ENCODE assay signal across 10 mouse cellular contexts in the genomic region with DNA sequence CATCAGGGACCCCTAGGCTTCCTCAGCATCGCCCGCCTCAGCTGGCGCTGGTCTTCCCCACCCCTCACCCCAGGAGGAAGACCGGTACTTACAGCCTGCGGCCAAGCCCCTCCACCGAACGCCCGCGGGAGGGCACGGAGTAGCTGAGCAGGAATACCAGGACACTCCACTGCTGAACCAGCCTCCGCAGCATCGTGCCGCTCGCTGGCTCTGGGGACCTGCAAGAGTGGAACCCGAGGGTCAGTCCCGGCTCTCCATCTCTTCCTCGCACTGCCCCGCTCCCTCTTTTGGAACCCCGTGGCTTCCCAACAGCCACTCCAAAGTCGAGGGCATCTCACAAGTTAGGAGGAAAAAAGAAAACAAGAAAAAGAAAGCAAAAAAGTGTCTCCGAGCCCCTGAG. TPM values are rescaled to one million over a fixed set of nuclear protein-coding genes. Genes with fewer than 3 reads are reported as not detected.
A peak's percentile ranks its signal among the peaks of the same experiment; 100 is the strongest.
DNase-seq lines count a peak whose midpoint lies in the region; ATAC-seq and TF ChIP-seq lines count a peak whose summit lies in the region.
"Had no signal": no experiment of that assay in that cellular context is flagged by ENCODE, and none has a peak within 500 bp of the region (broad histone marks: within the 10 kb centered on the region; RNA-seq: fewer than 3 reads in every experiment).

No protein-coding gene starts in this region.

- H3K4me1 ChIP-seq in lung, embryonic 14.5 days (ENCODE audit: insufficient read depth), result no peaks in the 10 kb centered on the region
- H3K4me1 ChIP-seq in forebrain, embryonic 10.5 days, result peaks cover 28% of the 10 kb centered on the region
- H3K4me1 ChIP-seq in intestine, postnatal 0 days (replicated peaks; ENCODE audit: control insufficient read depth, insufficient read depth, low read length), result no peaks in the 10 kb centered on the region; the same call in 1 of the 2 replicates

- peak overlapping the region; percentile 51 for H3K9ac ChIP-seq in lung, embryonic 14.5 days
- H3K9ac ChIP-seq in intestine, postnatal 0 days (ENCODE audit: low read depth, low read length), result no peak overlapping the region

- H3ac ChIP-seq in myocyte (ENCODE audit: control insufficient read depth, insufficient read length), result no peak overlapping the region

- TF ChIP-seq POLR2A in myocyte (IDR thresholded peaks at IDR 0.05; ENCODE audit: insufficient read length, low read depth), result no peak

- H3K27me3 ChIP-seq in lung, embryonic 14.5 days (ENCODE audit: insufficient read depth, low read length), result peaks cover 27% of the 10 kb centered on the region
- H3K27me3 ChIP-seq in forebrain, embryonic 10.5 days (ENCODE audit: poor library complexity, severe bottlenecking), result peaks cover 78% of the 10 kb centered on the region
- H3K27me3 ChIP-seq in intestine, postnatal 0 days (replicated peaks; ENCODE audit: control insufficient read depth, insufficient read depth, low read length), result peaks cover 56% of the 10 kb centered on the region
- no peaks in the 10 kb centered on the region for H3K27me3 ChIP-seq in myocyte (ENCODE audit: control insufficient read depth, insufficient read depth, insufficient read length)

- peak; percentile 34 for DNase-seq in lung, embryonic 14.5 days
- DNase-seq in lung, postnatal 10 days, result no peak
- peak; percentile 26 to 27 for DNase-seq in adrenal gland, postnatal 36 days
- DNase-seq in forebrain, embryonic 10.5 days (ENCODE audit: extremely low spot score, low spot score), result peak; percentile 51
- DNase-seq in MN1 (ENCODE audit: low spot score), result no peak
- DNase-seq in layer of hippocampus, adult 8-10 months (ENCODE audit: low spot score in 2 of 2), result no peak

- 0 out of 2 replicates have a peak, but pooled peaks have one; percentile 14 for ATAC-seq in lung, embryonic 14.5 days (ENCODE audit: insufficient read depth)
- no peak for ATAC-seq in intestine, postnatal 0 days

- peak overlapping the region; percentile 72 for H3K4me2 ChIP-seq in lung, embryonic 14.5 days
- H3K4me2 ChIP-seq in intestine, postnatal 0 days (replicated peaks; ENCODE audit: low read depth), result peak overlapping the region; percentile 76
- peak overlapping the region; percentile 88 for H3K4me2 ChIP-seq in myocyte (ENCODE audit: low read depth)

- no peaks in the 10 kb centered on the region for H3K79me2 ChIP-seq in myocyte (ENCODE audit: control insufficient read depth, insufficient read depth)

- H3K9me3 ChIP-seq in lung, embryonic 14.5 days (ENCODE audit: low read depth, low read length), result no peaks in the 10 kb centered on the region
- H3K9me3 ChIP-seq in forebrain, embryonic 10.5 days, result no peaks in the 10 kb centered on the region
- no peaks in the 10 kb centered on the region for H3K9me3 ChIP-seq in intestine, postnatal 0 days (ENCODE audit: control insufficient read depth)

- TF ChIP-seq CTCF in lung, embryonic 14.5 days (IDR thresholded peaks at IDR 0.05; ENCODE audit: low read depth), result no peak
- TF ChIP-seq CTCF in intestine, postnatal 0 days (IDR thresholded peaks at IDR 0.05; ENCODE audit: low read depth), result no peak

- no peaks in the 10 kb centered on the region for H3K36me3 ChIP-seq in lung, embryonic 14.5 days (ENCODE audit: insufficient read depth)
- H3K36me3 ChIP-seq in forebrain, embryonic 10.5 days (replicated peaks), result no peaks in the 10 kb centered on the region
- no peaks in the 10 kb centered on the region for H3K36me3 ChIP-seq in intestine, postnatal 0 days (ENCODE audit: control insufficient read depth, insufficient read depth)
- no peaks in the 10 kb centered on the region for H3K36me3 ChIP-seq in myocyte (ENCODE audit: control insufficient read depth, insufficient read depth)

- H3K4me3 ChIP-seq in lung, embryonic 14.5 days (ENCODE audit: low read depth, low read length), result peak overlapping the region; percentile 49
- H3K4me3 ChIP-seq in forebrain, embryonic 10.5 days, result peak overlapping the region; percentile 63
- H3K4me3 ChIP-seq in intestine, postnatal 0 days (ENCODE audit: low read depth, low read length), result peak overlapping the region; percentile 46
- peak overlapping the region; percentile 17 for H3K4me3 ChIP-seq in myocyte

- no peak overlapping the region for H3K27ac ChIP-seq in lung, embryonic 14.5 days (ENCODE audit: low read depth)
- peak overlapping the region; percentile 69; the same call in 1 of the 2 replicates for H3K27ac ChIP-seq in forebrain, embryonic 10.5 days
- H3K27ac ChIP-seq in intestine, postnatal 0 days (ENCODE audit: low read depth, low read length), result no peak overlapping the region

- under 1% methylated on average over 21 of the region's 21 CpGs for WGBS in lung, embryonic 14.5 days
- under 1% methylated on average over 21 of the region's 21 CpGs for WGBS in forebrain, embryonic 10.5 days
- WGBS in intestine, postnatal 0 days, result 2% methylated on average over 21 of the region's 21 CpGs

TF ChIP-seq in myocyte, 11 proteins besides CTCF, POLR2A, EP300 and RAD21:
- TF ChIP-seq USF1 (IDR thresholded peaks at IDR 0.05; ENCODE audit: low read depth), result no peak
- TF ChIP-seq MYOD1 (IDR thresholded peaks at IDR 0.05; ENCODE audit: control insufficient read depth in 1 of 3, insufficient read length in 2 of 3, low read depth in 2 of 3), result no peak
- no peak for TF ChIP-seq REST (IDR thresholded peaks at IDR 0.05; ENCODE audit: insufficient read depth, insufficient read length)
- TF ChIP-seq E2F4 (IDR thresholded peaks at IDR 0.05; ENCODE audit: insufficient read depth), result no peak
- no peak for TF ChIP-seq POLR2AphosphoS2 (IDR thresholded peaks at IDR 0.05; ENCODE audit: insufficient read length, low read depth)
- TF ChIP-seq TCF12 (IDR thresholded peaks at IDR 0.05; ENCODE audit: insufficient read depth, poor library complexity, severe bottlenecking), result no peak
- TF ChIP-seq TCF3 (IDR thresholded peaks at IDR 0.05; ENCODE audit: insufficient read length, low read depth), result no peak
- TF ChIP-seq CEBPB (IDR thresholded peaks at IDR 0.05; ENCODE audit: insufficient read depth, poor library complexity, severe bottlenecking), result no peak
- TF ChIP-seq MAX (IDR thresholded peaks at IDR 0.05; ENCODE audit: low read depth), result no peak
- no peak for TF ChIP-seq MYOG (IDR thresholded peaks at IDR 0.05; ENCODE audit: control insufficient read depth in 1 of 3, insufficient read depth in 1 of 3, insufficient read length in 2 of 3, low read depth in 2 of 3)
- no peak for TF ChIP-seq SRF (IDR thresholded peaks at IDR 0.05; ENCODE audit: control insufficient read depth, insufficient read length, low read depth)

RNA-seq across cellular contexts. Expression of gene Pthlh, which starts 0.8 kb away (rescaled TPM):
- polyA plus RNA-seq in lung, embryonic 14.5 days (2014; fragmentation: Nextera tagmentation; extraction: Ambion mirVana), result 12.3 and 13.1 TPM in 2 replicates
- 1 to 10 TPM in 1 of 2 experiments, not detected in 1; 2.2 TPM for total RNA-seq in adrenal gland, postnatal 36 days (2021)
- polyA plus RNA-seq in forebrain, embryonic 10.5 days (2016; fragmentation: Nextera tagmentation; extraction: Ambion mirVana), result 1.7 and 2.3 TPM in 2 replicates
- polyA plus RNA-seq in intestine, postnatal 0 days (2015; fragmentation: Nextera tagmentation; extraction: Ambion mirVana), result 0.43 and 0.65 TPM in 2 replicates
- polyA plus RNA-seq in myocyte (2012; fragmentation: generic; extraction: Trizol), result 0.18 TPM
- 1 to 10 TPM; 1.1 to 2.7 (median 1.8) TPM for total RNA-seq in layer of hippocampus, adult 8-10 months (2022)
- total RNA-seq: common myeloid progenitor, adult 5-6 weeks; neutrophil, adult 5-6 weeks had no signal

Comparison
In these comparisons a context has a peak if more than half of its experiments do, and no peak if none do; other contexts are left out.
1. DNase-seq: peak in lung, embryonic 14.5 days (single experiment), adrenal gland, postnatal 36 days (2 of 2) and forebrain, embryonic 10.5 days (single experiment); none in lung, postnatal 10 days (single experiment), MN1 (single experiment) and layer of hippocampus, adult 8-10 months (0 of 2).
2. Peak in every context shown above with its lines, with median percentiles within 50 percentile points of each other: H3K4me2 ChIP-seq and H3K4me3 ChIP-seq.